ENCODE assay signal across 8 mouse cellular contexts in genomic region chr8:104591856-104592255, GRCm38 (mm10). TPM values are rescaled to one million over a fixed set of nuclear protein-coding genes. Genes with fewer than 3 reads are reported as not detected.
DNase-seq lines count a peak whose midpoint lies in the region; ATAC-seq and TF ChIP-seq lines count a peak whose summit lies in the region.

No protein-coding gene starts in this region.

- peak overlapping the region; percentile 88 for H3K4me2 ChIP-seq in heart, embryonic 12.5 days
- H3K4me2 ChIP-seq in hindbrain, embryonic 11.5 days (replicated peaks; ENCODE audit: low read depth, low read length), result peak overlapping the region; percentile 74

- peaks cover 29% of the 10 kb centered on the region for H3K36me3 ChIP-seq in heart, embryonic 12.5 days
- peaks cover 42% of the 10 kb centered on the region for H3K36me3 ChIP-seq in G1E (replicated peaks)
- H3K36me3 ChIP-seq in hindbrain, embryonic 11.5 days (ENCODE audit: control insufficient read depth, insufficient read depth, low read length), result 0 out of 2 replicates have a peak, but pooled peaks cover 5% of the 10 kb centered on the region
- peaks cover 16% of the 10 kb centered on the region for H3K36me3 ChIP-seq in macrophage (ENCODE audit: inconsistent target)

- H3K4me1 ChIP-seq in heart, embryonic 12.5 days (replicated peaks), result peaks cover 14% of the 10 kb centered on the region
- H3K4me1 ChIP-seq in G1E (ENCODE audit: insufficient read depth, low read depth, low read length), result peaks cover 64% of the 10 kb centered on the region
- no peaks in the 10 kb centered on the region for H3K4me1 ChIP-seq in hindbrain, embryonic 11.5 days (replicated peaks; ENCODE audit: control insufficient read depth, insufficient read depth, low read length)

- DNase-seq in heart, adult 9 months (ENCODE audit: low spot score in 2 of 2), result no peak
- DNase-seq in G1E (ENCODE audit: low spot score), result no peak
- no peak for DNase-seq in hindbrain, embryonic 11.5 days (ENCODE audit: low spot score)
- DNase-seq in left cerebral cortex, postnatal 14 days (ENCODE audit: low spot score in 2 of 2), result no peak
- no peak for DNase-seq in left cerebral cortex, postnatal 4 days
- DNase-seq in spleen, adult 18-20 months, result no peak

- peak overlapping the region; percentile 75 for H3K9ac ChIP-seq in heart, embryonic 12.5 days
- peak overlapping the region; percentile 72 for H3K9ac ChIP-seq in hindbrain, embryonic 11.5 days (ENCODE audit: low read depth, low read length)

- intact Hi-C loops in left cerebral cortex, postnatal 14 days (cut with DNase I), result no loop called here
- intact Hi-C loops in left cerebral cortex, postnatal 4 days (cut with DNase I), result no loop called here

- peaks cover 49% of the 10 kb centered on the region for H3K79me2 ChIP-seq in macrophage (ENCODE audit: inconsistent target)

- no peak for TF ChIP-seq CTCF in G1E (IDR thresholded peaks at IDR 0.05; ENCODE audit: low read depth, low read length)

- no peak for ATAC-seq in heart, embryonic 12.5 days (ENCODE audit: insufficient number of reproducible peaks, low FRiP score)
- ATAC-seq in G1E (ENCODE audit: extremely low read depth, insufficient number of reproducible peaks, low FRiP score, poor library complexity, severe bottlenecking), result no peak
- no peak; the same call in 1 of the 2 replicates for ATAC-seq in hindbrain, embryonic 11.5 days (ENCODE audit: low FRiP score)

- H3K27me3 ChIP-seq in heart, embryonic 12.5 days (replicated peaks), result no peaks in the 10 kb centered on the region
- H3K27me3 ChIP-seq in G1E (ENCODE audit: insufficient read depth, low read length), result no peaks in the 10 kb centered on the region
- H3K27me3 ChIP-seq in hindbrain, embryonic 11.5 days (ENCODE audit: control insufficient read depth, insufficient read depth, low read length), result no peaks in the 10 kb centered on the region

- 4% methylated on average over 9 of the region's 9 CpGs for WGBS in heart, embryonic 12.5 days
- 2% methylated on average over 9 of the region's 9 CpGs for WGBS in hindbrain, embryonic 11.5 days
- 7% methylated on average over 9 of the region's 9 CpGs for WGBS in macrophage (ENCODE audit: missing documents)

- no peaks in the 10 kb centered on the region for H3K9me3 ChIP-seq in heart, embryonic 12.5 days (replicated peaks)
- H3K9me3 ChIP-seq in G1E (replicated peaks), result no peaks in the 10 kb centered on the region
- H3K9me3 ChIP-seq in hindbrain, embryonic 11.5 days (ENCODE audit: control insufficient read depth, low read length), result no peaks in the 10 kb centered on the region

- peak overlapping the region; percentile 81 for H3K4me3 ChIP-seq in heart, embryonic 12.5 days
- H3K4me3 ChIP-seq in G1E (ENCODE audit: low read depth, low read length), result peak overlapping the region; percentile 84
- H3K4me3 ChIP-seq in hindbrain, embryonic 11.5 days (ENCODE audit: low read depth, low read length), result peak overlapping the region; percentile 68
- peak overlapping the region; percentile 72 for H3K4me3 ChIP-seq in macrophage (ENCODE audit: inconsistent target)

- peak overlapping the region; percentile 74 for H3K27ac ChIP-seq in heart, embryonic 12.5 days (ENCODE audit: poor library complexity, severe bottlenecking)
- H3K27ac ChIP-seq in hindbrain, embryonic 11.5 days (ENCODE audit: low read depth, low read length), result 0 out of 2 replicates have a peak overlapping the region, but pooled peaks have one; percentile 60
- peak overlapping the region; percentile 88 for H3K27ac ChIP-seq in macrophage

RNA-seq across cellular contexts. Expression of gene Pdp2, which starts 0.6 kb away (rescaled TPM):
- 8.6 and 9.0 TPM in 2 replicates for polyA plus RNA-seq in heart, embryonic 12.5 days (2016; fragmentation: Nextera tagmentation; extraction: Ambion mirVana)
- total RNA-seq in G1E (2014; fragmentation: Nextera tagmentation) (14.2 and 17.7 TPM in 2 replicates), G1E (2017) (20.4 and 22.8 TPM in 2 replicates)
- polyA plus RNA-seq in G1E (2012) (3.1 and 4.4 TPM in 2 replicates), macrophage (2018) (6.1 to 8.6 TPM (median 6.2 TPM) in 3 replicates)
- polyA plus RNA-seq in hindbrain, embryonic 11.5 days (2014; fragmentation: Nextera tagmentation; extraction: Ambion mirVana), result 14.4 and 17.1 TPM in 2 replicates
- 10 to 100 TPM in 5 of 26 experiments, 1 to 10 TPM in 21; 1.1 to 13.3 (median 4.3) TPM for total RNA-seq in macrophage (2018; cell fraction: chromatin; rRNA removed)
- 10 to 100 TPM in 18 of 26 experiments, 1 to 10 TPM in 8; 5.2 to 16.0 (median 12.1) TPM for total RNA-seq in macrophage (2018; cell fraction: cytosol; rRNA removed)
- 10 to 100 TPM in 10 of 26 experiments, 1 to 10 TPM in 16; 3.9 to 21.3 (median 8.9) TPM for total RNA-seq in macrophage (2018; cell fraction: nucleus; rRNA removed)
- 1 to 10 TPM; 8.8 to 9.0 TPM for total RNA-seq in left cerebral cortex, postnatal 14 days (2021)
- 10 to 100 TPM; 13.0 to 13.6 TPM for total RNA-seq in left cerebral cortex, postnatal 4 days (2021)

RNA-seq across cellular contexts. Expression of gene Cdh16, which starts 32.3 kb away (rescaled TPM):
- 16.1 and 18.6 TPM in 2 replicates for polyA plus RNA-seq in heart, embryonic 12.5 days (2016; fragmentation: Nextera tagmentation; extraction: Ambion mirVana)
- total RNA-seq in G1E (2014; fragmentation: Nextera tagmentation) (not detected in 2 replicates), G1E (2017) (0.17 and 0.22 TPM in 2 replicates)
- polyA plus RNA-seq in G1E (2012) (not detected in 2 replicates), macrophage (2018) (not detected in 3 replicates)
- not detected in 2 replicates for polyA plus RNA-seq in hindbrain, embryonic 11.5 days (2014; fragmentation: Nextera tagmentation; extraction: Ambion mirVana)
- not detected for total RNA-seq in macrophage (2018; cell fraction: chromatin; rRNA removed)
- total RNA-seq in macrophage (2018; cell fraction: cytosol; rRNA removed), result not detected
- total RNA-seq in macrophage (2018; cell fraction: nucleus; rRNA removed), result not detected
- not detected for total RNA-seq in left cerebral cortex, postnatal 14 days (2021)
- total RNA-seq in left cerebral cortex, postnatal 4 days (2021), result not detected

RNA-seq across cellular contexts. Expression of gene Rrad, which starts 39.3 kb away (rescaled TPM):
- polyA plus RNA-seq in heart, embryonic 12.5 days (2016; fragmentation: Nextera tagmentation; extraction: Ambion mirVana), result 299 and 301 TPM in 2 replicates
- total RNA-seq in G1E (2014; fragmentation: Nextera tagmentation) (4.4 and 6.8 TPM in 2 replicates), G1E (2017) (4.9 and 5.3 TPM in 2 replicates)
- polyA plus RNA-seq in G1E (2012) (7.2 and 7.9 TPM in 2 replicates), macrophage (2018) (2.3 to 7.2 TPM (median 2.7 TPM) in 3 replicates)
- 1.7 and 2.1 TPM in 2 replicates for polyA plus RNA-seq in hindbrain, embryonic 11.5 days (2014; fragmentation: Nextera tagmentation; extraction: Ambion mirVana)
- total RNA-seq in macrophage (2018; cell fraction: chromatin; rRNA removed), result 1 to 10 TPM in 19 of 26 experiments, under 1 TPM in 4, not detected in 3; 0.70 to 4.2 (median 1.5) TPM
- total RNA-seq in macrophage (2018; cell fraction: cytosol; rRNA removed), result 1 to 10 TPM; 1.8 to 7.6 (median 4.3) TPM
- 1 to 10 TPM; 1.0 to 5.9 (median 3.4) TPM for total RNA-seq in macrophage (2018; cell fraction: nucleus; rRNA removed)
- 1 to 10 TPM; 4.8 to 5.1 TPM for total RNA-seq in left cerebral cortex, postnatal 14 days (2021)
- total RNA-seq in left cerebral cortex, postnatal 4 days (2021), result 1 to 10 TPM; 3.2 to 3.3 TPM

RNA-seq across cellular contexts. Expression of gene Ciao2b, which starts 49.9 kb away (rescaled TPM):
- 187 and 195 TPM in 2 replicates for polyA plus RNA-seq in heart, embryonic 12.5 days (2016; fragmentation: Nextera tagmentation; extraction: Ambion mirVana)
- 20.3 and 20.9 TPM in 2 replicates for total RNA-seq in G1E (2014; fragmentation: Nextera tagmentation)
- total RNA-seq in G1E (2017), result 44.4 and 54.3 TPM in 2 replicates
- polyA plus RNA-seq in G1E (2012), result 75.3 and 78.3 TPM in 2 replicates
- 99.6 and 103 TPM in 2 replicates for polyA plus RNA-seq in hindbrain, embryonic 11.5 days (2014; fragmentation: Nextera tagmentation; extraction: Ambion mirVana)
- 10 to 100 TPM in 15 of 26 experiments, 1 to 10 TPM in 11; 4.1 to 21.0 (median 12.6) TPM for total RNA-seq in macrophage (2018; cell fraction: chromatin; rRNA removed)
- total RNA-seq in macrophage (2018; cell fraction: cytosol; rRNA removed), result 10 to 100 TPM; 20.0 to 42.6 (median 28.5) TPM
- 10 to 100 TPM in 25 of 26 experiments, 1 to 10 TPM in 1; 6.3 to 32.2 (median 19.6) TPM for total RNA-seq in macrophage (2018; cell fraction: nucleus; rRNA removed)
- 33.8 to 37.1 TPM (median 34.4 TPM) in 3 replicates for polyA plus RNA-seq in macrophage (2018)
- 10 to 100 TPM; 30.7 to 32.1 TPM for total RNA-seq in left cerebral cortex, postnatal 14 days (2021)
- total RNA-seq in left cerebral cortex, postnatal 4 days (2021), result 10 to 100 TPM; 34.7 to 39.2 TPM

RNA-seq across cellular contexts. Expression of gene Car7, which starts 57.4 kb away (rescaled TPM):
- 0.78 and 0.91 TPM in 2 replicates for polyA plus RNA-seq in heart, embryonic 12.5 days (2016; fragmentation: Nextera tagmentation; extraction: Ambion mirVana)
- total RNA-seq in G1E (2014; fragmentation: Nextera tagmentation) (3.4 and 3.8 TPM in 2 replicates), G1E (2017) (0.76 and 0.99 TPM in 2 replicates)
- polyA plus RNA-seq in G1E (2012) (0.29 and 0.43 TPM in 2 replicates), macrophage (2018) (0.32 to 0.81 TPM (median 0.33 TPM) in 3 replicates)
- 0.42 and 0.52 TPM in 2 replicates for polyA plus RNA-seq in hindbrain, embryonic 11.5 days (2014; fragmentation: Nextera tagmentation; extraction: Ambion mirVana)
- total RNA-seq in macrophage (2018; cell fraction: chromatin; rRNA removed), result 1 to 10 TPM in 14 of 26 experiments, under 1 TPM in 10, not detected in 2; 0.41 to 5.1 (median 1.1) TPM
- under 1 TPM; 0.12 to 0.74 (median 0.43) TPM for total RNA-seq in macrophage (2018; cell fraction: cytosol; rRNA removed)
- 1 to 10 TPM in 18 of 26 experiments, under 1 TPM in 8; 0.56 to 7.7 (median 1.6) TPM for total RNA-seq in macrophage (2018; cell fraction: nucleus; rRNA removed)
- 10 to 100 TPM; 28.9 to 36.4 TPM for total RNA-seq in left cerebral cortex, postnatal 14 days (2021)
- total RNA-seq in left cerebral cortex, postnatal 4 days (2021), result 1 to 10 TPM; 3.8 to 4.6 TPM

Comparison
In these comparisons a context has a peak if more than half of its experiments do, and no peak if none do; other contexts are left out.
1. RNA of gene Cdh16, which starts 32.3 kb away (polyA plus RNA-seq): 16.1 to 18.6 TPM in heart, embryonic 12.5 days; not detected in G1E, not detected in hindbrain, embryonic 11.5 days and not detected in macrophage; every median in the first group is over 10 times any median in the second.
2. RNA of gene Rrad, which starts 39.3 kb away (polyA plus RNA-seq): 299 to 301 TPM in heart, embryonic 12.5 days; 7.2 to 7.9 TPM in G1E, 2.3 to 7.2 TPM in macrophage and 1.7 to 2.1 TPM in hindbrain, embryonic 11.5 days; every median in the first group is over 10 times any median in the second.
3. Peak in every context shown above with its lines, with median percentiles within 50 percentile points of each other: H3K27ac ChIP-seq and H3K4me3 ChIP-seq.